Mouse (Mus musculus) MEL (cell line): ENCODE measurements around the gene Pde4dip. TPM values are rescaled to one million over a fixed set of nuclear protein-coding genes. Genes with fewer than 3 reads are reported as not detected.

Experiments used
- DNase-seq: peaks from one replicate; pipeline ENCODE4 v3.0.0; 2011; ENCODE audit warnings: low read depth, low spot score
- H3K27ac ChIP-seq: 2 replicates; pipeline ENCODE4 v1.5.1; 2012; ENCODE audit warnings: low read depth, mild to moderate bottlenecking, control low read depth, low read length, moderate library complexity; ENCODE audit not compliant: control insufficient read depth
- H3K27me3 ChIP-seq, 2 experiments: fragments of 150-350 bp in 1 of 2; sonication (generic) in 1 of 2; 2 replicates each; pipeline ENCODE4 v1.6.1; 2012; ENCODE audit warnings: low read length in 2 of 2, mild to moderate bottlenecking in 2 of 2, improper control_type of control experiment in 1 of 2, moderate library complexity in 1 of 2; ENCODE audit not compliant: insufficient read depth in 2 of 2, control insufficient read depth in 1 of 2
- H3K36me3 ChIP-seq, 2 experiments: 2 replicates each; pipeline ENCODE4 v1.6.1; 2012 to 2014; ENCODE audit warnings: low read length in 2 of 2, improper control_type of control experiment in 1 of 2, inconsistent platforms in 1 of 2, mild to moderate bottlenecking in 1 of 2; ENCODE audit not compliant: insufficient read depth in 2 of 2, control insufficient read depth in 1 of 2
- H3K4me1 ChIP-seq, 2 experiments: fragments of 150-350 bp in 1 of 2; sonication (generic) in 1 of 2; 2 replicates each; pipeline ENCODE4 v1.6.1; 2012; ENCODE audit warnings: low read length in 2 of 2, improper control_type of control experiment in 1 of 2, mild to moderate bottlenecking in 1 of 2; ENCODE audit not compliant: insufficient read depth in 2 of 2, control insufficient read depth in 1 of 2
- H3K4me3 ChIP-seq, 2 experiments: fragments of 150-350 bp in 1 of 2; sonication (generic) in 1 of 2; 2 replicates each; pipeline ENCODE4 v1.5.1; 2012; ENCODE audit warnings: low read depth in 2 of 2, low read length in 2 of 2, mild to moderate bottlenecking in 2 of 2, moderate library complexity in 2 of 2, control low read depth in 1 of 2, improper control_type of control experiment in 1 of 2; ENCODE audit not compliant: control insufficient read depth in 1 of 2, insufficient read depth in 1 of 2
- H3K79me2 ChIP-seq: 2 replicates; pipeline ENCODE4 v1.6.1; 2012; ENCODE audit warnings: mild to moderate bottlenecking, low read length, moderate library complexity; ENCODE audit not compliant: control insufficient read depth, poor library complexity, insufficient read depth
- H3K9ac ChIP-seq: 2 replicates; pipeline ENCODE4 v1.6.1; 2012; ENCODE audit warnings: low read depth, mild to moderate bottlenecking, control low read depth, low read length, moderate library complexity; ENCODE audit not compliant: control insufficient read depth, poor library complexity, severe bottlenecking
- H3K9me3 ChIP-seq: fragments of 150-350 bp; sonication (generic); replicated peaks from 2 replicates; pipeline ENCODE4 v1.6.1; 2012; ENCODE audit warnings: mild to moderate bottlenecking, low read length, improper control_type of control experiment, moderate library complexity; ENCODE audit not compliant: insufficient read depth
- CHD1 ChIP-seq: IDR thresholded peaks from 2 replicates; pipeline ENCODE4 v1.6.1; 2012; ENCODE audit warnings: low read depth, mild to moderate bottlenecking, inconsistent platforms, low read length, improper control_type of control experiment
- CTCF ChIP-seq, 3 experiments: IDR thresholded peaks in 2 of 3; conservative IDR thresholded peaks in 1 of 3; 2 replicates each; pipeline ENCODE4 v1.5.1; 2011 to 2012; ENCODE audit warnings: low read length in 3 of 3, low read depth in 2 of 3, mild to moderate bottlenecking in 2 of 3, improper control_type of control experiment in 1 of 3, inconsistent platforms in 1 of 3, mixed read lengths in 1 of 3, moderate library complexity in 1 of 3; ENCODE audit not compliant: control insufficient read depth in 1 of 3, insufficient read depth in 1 of 3, poor library complexity in 1 of 3, severe bottlenecking in 1 of 3
- E2F4 ChIP-seq: IDR thresholded peaks from 2 replicates; pipeline ENCODE4 v1.6.1; 2011; ENCODE audit warnings: low read depth, low read length, improper control_type of control experiment, borderline replicate concordance
- ELF1 ChIP-seq: IDR thresholded peaks from 2 replicates; pipeline ENCODE4 v1.6.1; 2014; ENCODE audit warnings: low read depth, mild to moderate bottlenecking, inconsistent platforms, low read length, improper control_type of control experiment, moderate library complexity
- EP300 ChIP-seq, 2 experiments: IDR thresholded peaks; 2 replicates each; pipeline ENCODE4 v1.6.1; 2011; ENCODE audit warnings: improper control_type of control experiment in 2 of 2, low read length in 2 of 2, low read depth in 1 of 2, mild to moderate bottlenecking in 1 of 2
- ETS1 ChIP-seq: IDR thresholded peaks from 2 replicates; pipeline ENCODE4 v1.6.1; 2012; ENCODE audit warnings: low read depth, mild to moderate bottlenecking, inconsistent platforms, low read length, improper control_type of control experiment, moderate library complexity
- HCFC1 ChIP-seq: IDR thresholded peaks from 2 replicates; pipeline ENCODE4 v1.6.1; 2012; ENCODE audit warnings: low read depth, mild to moderate bottlenecking, inconsistent platforms, low read length, improper control_type of control experiment, moderate library complexity
- JUND ChIP-seq: IDR thresholded peaks from 2 replicates; pipeline ENCODE4 v1.6.1; 2011; ENCODE audit warnings: low read depth, mild to moderate bottlenecking, improper control_type of control experiment, low read length
- KAT2A ChIP-seq: conservative IDR thresholded peaks from 2 replicates; pipeline ENCODE4 v1.6.1; 2012; ENCODE audit warnings: low read depth, low read length, improper control_type of control experiment, inconsistent platforms
- MAFK ChIP-seq: IDR thresholded peaks from 2 replicates; pipeline ENCODE4 v1.6.1; 2011; ENCODE audit warnings: low read depth, mild to moderate bottlenecking, low read length, improper control_type of control experiment, borderline replicate concordance
- MXI1 ChIP-seq: IDR thresholded peaks from 2 replicates; pipeline ENCODE4 v1.6.1; 2011; ENCODE audit warnings: mild to moderate bottlenecking, low read depth, low read length, improper control_type of control experiment
- NRF1 ChIP-seq: IDR thresholded peaks from 2 replicates; pipeline ENCODE4 v1.6.1; 2014; ENCODE audit warnings: low read depth, mild to moderate bottlenecking, inconsistent platforms, low read length, improper control_type of control experiment, moderate library complexity; ENCODE audit not compliant: poor library complexity, insufficient read depth, severe bottlenecking
- POLR2A ChIP-seq, 2 experiments: IDR thresholded peaks; 2 replicates each; pipeline ENCODE4 v1.6.1; 2011 to 2012; ENCODE audit warnings: low read length in 2 of 2, mild to moderate bottlenecking in 2 of 2, control low read depth in 1 of 2, improper control_type of control experiment in 1 of 2, low read depth in 1 of 2, moderate library complexity in 1 of 2; ENCODE audit not compliant: control insufficient read depth in 1 of 2, insufficient read depth in 1 of 2, poor library complexity in 1 of 2
- POLR2AphosphoS5 ChIP-seq: IDR thresholded peaks from 2 replicates; pipeline ENCODE4 v1.6.1; 2012; ENCODE audit warnings: low read depth, borderline replicate concordance, mild to moderate bottlenecking, inconsistent platforms, low read length, moderate library complexity, mixed read lengths
- RAD21 ChIP-seq: IDR thresholded peaks from 2 replicates; pipeline ENCODE4 v1.6.1; 2011; ENCODE audit warnings: mild to moderate bottlenecking, low read depth, low read length, improper control_type of control experiment
- RCOR1 ChIP-seq: IDR thresholded peaks from 2 replicates; pipeline ENCODE4 v1.6.1; 2012; ENCODE audit warnings: low read depth, mild to moderate bottlenecking, inconsistent platforms, low read length, improper control_type of control experiment
- SMC3 ChIP-seq: IDR thresholded peaks from 2 replicates; pipeline ENCODE4 v1.6.1; 2011; ENCODE audit warnings: low read depth, low read length, improper control_type of control experiment
- TBP ChIP-seq: IDR thresholded peaks from 2 replicates; pipeline ENCODE4 v1.8.0; 2011; ENCODE audit warnings: low read depth, low read length, improper control_type of control experiment
- UBTF ChIP-seq: IDR thresholded peaks from 2 replicates; pipeline ENCODE4 v1.6.1; 2012; ENCODE audit warnings: low read depth, mild to moderate bottlenecking, inconsistent platforms, low read length, improper control_type of control experiment, moderate library complexity, borderline replicate concordance; ENCODE audit not compliant: insufficient read depth
- USF1 ChIP-seq: IDR thresholded peaks from 2 replicates; pipeline ENCODE4 v1.6.1; 2014; ENCODE audit warnings: low read depth, mild to moderate bottlenecking, inconsistent platforms, low read length, improper control_type of control experiment, moderate library complexity
- USF2 ChIP-seq, 2 experiments: IDR thresholded peaks; 2 replicates each; pipeline ENCODE4 v1.6.1; 2011 to 2012; ENCODE audit warnings: improper control_type of control experiment in 2 of 2, low read length in 2 of 2, borderline replicate concordance in 1 of 2, inconsistent platforms in 1 of 2, low read depth in 1 of 2, mild to moderate bottlenecking in 1 of 2; ENCODE audit not compliant: insufficient read depth in 1 of 2
- ZC3H11A ChIP-seq: IDR thresholded peaks from 2 replicates; pipeline ENCODE4 v1.6.1; 2012; ENCODE audit warnings: low read depth, mild to moderate bottlenecking, inconsistent platforms, low read length, improper control_type of control experiment
- ZKSCAN1 ChIP-seq: IDR thresholded peaks from 2 replicates; pipeline ENCODE4 v1.6.1; 2012; ENCODE audit warnings: low read depth, mild to moderate bottlenecking, inconsistent platforms, low read length, improper control_type of control experiment, moderate library complexity
- ZMIZ1 ChIP-seq: IDR thresholded peaks from 2 replicates; pipeline ENCODE4 v1.6.1; 2012; ENCODE audit warnings: low read depth, mild to moderate bottlenecking, inconsistent platforms, low read length, improper control_type of control experiment, moderate library complexity
- polyA plus RNA-seq, 2 experiments: library from polyadenylated mRNA; stranded (reverse) in 1 of 2; unstranded in 1 of 2; fragments of >175 nt in 1 of 2; fragments of >200 nt in 1 of 2; gene quantifications; 2 replicates each; pipeline versions ENCODE4 v1.2.1 to v1.2.4; 2012; ENCODE audit warnings: low replicate concordance in 2 of 2, low read depth in 1 of 2; ENCODE audit not compliant: insufficient read length in 2 of 2, insufficient read depth in 1 of 2, missing spikeins in 1 of 2
- total RNA-seq: library from RNA; depleted of rRNA; stranded (reverse); fragments of 300-350 nt; gene quantifications from 2 replicates; pipeline ENCODE4 v1.2.3, GENCODE M21; 2012

Gene Pde4dip
- total and polyA plus RNA-seq, 3 experiments, result 47.6 to 52.4 TPM; not detected in 1

DNA sequence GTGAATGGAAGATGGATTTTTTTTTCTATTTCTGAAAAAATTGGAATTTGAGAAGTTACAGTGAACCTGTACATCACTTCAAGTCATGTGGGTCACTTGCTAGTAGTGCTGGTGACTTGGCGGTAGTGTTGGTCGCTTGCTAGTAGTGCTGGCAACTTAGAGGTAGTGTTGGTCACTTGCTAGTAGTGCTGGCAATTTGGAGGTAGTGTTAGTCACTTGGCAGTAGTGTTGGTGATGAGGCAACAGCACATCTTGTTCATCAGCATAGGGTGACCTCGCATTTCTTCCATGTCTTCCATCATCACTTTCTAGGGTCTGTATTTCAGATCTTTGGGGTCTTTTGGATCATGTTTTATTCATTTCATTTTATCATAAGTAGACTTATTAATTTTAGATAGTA lies 212.4 kb downstream of the Pde4dip start:
- no peak for DNase-seq
- Histone ChIP-seq H3K79me2 (no peaks in the 10 kb centered on the region; the same call in 1 of the 2 replicates), H3K27ac (no peak overlapping the region), H3K9me3 (no peaks in the 10 kb centered on the region), H3K4me1 (no peaks in the 10 kb centered on the region), H3K36me3 (no peaks in the 10 kb centered on the region), H3K9ac (no peak overlapping the region), H3K4me3 (no peak overlapping the region), H3K27me3 (no peaks in the 10 kb centered on the region)
- TF ChIP-seq MAFK, result no peak
- no peak for TF ChIP-seq JUND
- TF ChIP-seq RCOR1, result no peak
- no peak for TF ChIP-seq KAT2A
- TF ChIP-seq USF1, result no peak
- no peak for TF ChIP-seq ETS1
- TF ChIP-seq EP300 (IDR thresholded peaks at IDR 0.05; ENCODE audit: low read depth in 1 of 2, low read length in 2 of 2), result no peak
- TF ChIP-seq NRF1, result no peak
- no peak for TF ChIP-seq ELF1
- no peak for TF ChIP-seq USF2 (IDR thresholded peaks at IDR 0.05; ENCODE audit: borderline replicate concordance in 1 of 2, insufficient read depth in 1 of 2, low read depth in 1 of 2, low read length in 2 of 2)
- TF ChIP-seq TBP, result no peak
- TF ChIP-seq MXI1, result no peak
- no peak for TF ChIP-seq POLR2AphosphoS5
- no peak for TF ChIP-seq UBTF
- no peak for TF ChIP-seq HCFC1
- TF ChIP-seq E2F4, result no peak
- TF ChIP-seq CHD1, result no peak
- no peak for TF ChIP-seq ZMIZ1
- TF ChIP-seq CTCF (IDR thresholded peaks at IDR 0.05 in 2 of 3, conservative IDR thresholded peaks at IDR 0.05 in 1 of 3; ENCODE audit: control insufficient read depth in 1 of 3, insufficient read depth in 1 of 3, low read depth in 2 of 3, low read length in 3 of 3, poor library complexity in 1 of 3, severe bottlenecking in 1 of 3), result no peak
- TF ChIP-seq ZKSCAN1, result no peak

DNA sequence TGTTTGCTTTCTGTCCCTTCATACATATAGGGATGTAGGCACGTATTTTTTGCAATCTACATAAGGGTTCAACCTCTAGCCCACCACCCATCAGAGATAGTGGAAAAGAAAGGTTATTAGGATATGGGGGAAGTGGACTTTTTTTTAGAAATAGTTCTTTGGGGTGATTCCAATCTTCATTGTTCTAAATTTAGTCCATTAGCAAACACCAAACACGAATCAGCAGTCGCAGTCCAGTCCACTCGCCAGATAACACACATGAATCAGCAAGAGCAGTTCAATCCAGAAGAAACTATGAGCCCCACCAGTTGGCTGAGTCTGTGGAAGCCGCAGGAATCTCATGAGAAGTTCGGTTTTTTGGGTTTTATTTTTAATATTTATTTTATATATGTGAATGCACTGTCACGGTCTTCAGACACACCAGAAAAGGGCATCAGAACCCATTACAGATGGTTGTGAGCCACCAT lies 213.8 kb downstream of the Pde4dip start, which contains the start of gene Gm17651:
TSS of gene Gm17651 (minus strand) at position 51 of the 467 bp plus-strand sequence.
- H3K27ac ChIP-seq, result no peak within 1 kb of the TSS
- TF ChIP-seq SMC3 (no peak), ZMIZ1 (no peak), JUND (no peak), RAD21 (no peak), MAFK (no peak), POLR2A (IDR thresholded peaks at IDR 0.05; ENCODE audit: control insufficient read depth in 1 of 2, insufficient read depth in 1 of 2, low read depth in 1 of 2, low read length in 2 of 2, poor library complexity in 1 of 2) (no peak), E2F4 (no peak), ZC3H11A (no peak), USF1 (no peak)
- TF ChIP-seq, all 39 proteins: peak for 0
- Histone ChIP-seq H3K79me2 (no peaks in the 10 kb centered on the region), H3K36me3 (no peaks in the 10 kb centered on the region), H3K9me3 (no peaks in the 10 kb centered on the region), H3K4me1 (no peaks in the 10 kb centered on the region), H3K4me3 (no peak within 1 kb of the TSS), H3K27me3 (no peaks in the 10 kb centered on the region), H3K9ac (no peak within 1 kb of the TSS)
- DNase-seq, result no peak
